Mouse (Mus musculus) gastrocnemius, postnatal 36 days (tissue): ENCODE data around the gene Tcirg1. TPM values are rescaled to one million over a fixed set of nuclear protein-coding genes. Genes with fewer than 3 reads are reported as not detected.

Experiments used
- DNase-seq, 2 experiments: peaks; one replicate each; pipeline ENCODE4 v3.0.0; 2022
- intact Hi-C: fragments of 180-260 bp; cut with DNase I; formaldehyde crosslinking; loops from one replicate; pipeline ENCODE4 v1.15.1; 2025
- total RNA-seq, 2 experiments: library from RNA; stranded (reverse); gene quantifications; 2 replicates each; pipeline ENCODE4 v1.2.3; 2021

The Tcirg1 gene
- total RNA-seq, 2 experiments from 2014 or later: 4.8 to 5.9 TPM

DNA sequence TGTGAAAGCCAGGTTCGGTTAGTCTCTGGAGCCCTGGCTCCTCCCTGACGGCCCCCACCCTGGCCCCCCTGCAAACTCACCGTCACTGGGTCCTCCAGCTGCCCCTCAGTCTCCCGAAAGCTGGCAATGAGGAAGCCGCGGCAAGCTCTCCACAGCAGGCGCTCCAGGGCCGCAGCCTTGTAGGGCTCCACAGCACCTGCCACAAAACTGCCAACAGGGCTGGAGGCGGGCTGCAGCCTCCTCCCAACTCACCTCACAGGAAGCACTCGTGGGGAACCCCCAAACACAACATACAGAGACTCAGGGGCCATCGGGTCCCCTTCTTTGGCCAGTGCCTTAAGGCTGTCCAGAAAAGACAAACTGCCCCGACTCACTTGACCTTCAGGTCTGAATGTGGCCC, 4.0 kb downstream of the Tcirg1 start:
- no peak for DNase-seq
- intact Hi-C loops: no loop called here

DNA sequence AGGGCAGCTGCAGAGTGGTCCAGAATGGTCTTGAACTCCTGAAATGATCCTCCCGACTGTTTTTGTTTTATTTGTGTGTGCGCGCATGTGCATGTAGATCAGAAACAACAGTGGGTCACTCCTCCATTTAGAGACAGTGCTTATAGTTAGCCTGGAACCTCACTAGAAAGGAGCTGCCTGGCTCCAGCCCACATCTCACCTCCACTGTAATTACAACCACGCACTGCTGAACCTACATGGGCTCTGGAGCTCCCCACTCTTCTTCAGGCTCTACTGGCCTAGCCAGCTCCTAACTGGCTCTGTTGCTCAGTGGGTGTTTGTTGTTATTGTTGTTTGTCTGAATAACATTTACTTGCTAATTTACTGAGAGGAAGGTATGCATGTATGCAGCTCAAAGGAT, 7.3 kb downstream of the Tcirg1 start:
- no peak for DNase-seq
- intact Hi-C loops: no loop called here

DNA sequence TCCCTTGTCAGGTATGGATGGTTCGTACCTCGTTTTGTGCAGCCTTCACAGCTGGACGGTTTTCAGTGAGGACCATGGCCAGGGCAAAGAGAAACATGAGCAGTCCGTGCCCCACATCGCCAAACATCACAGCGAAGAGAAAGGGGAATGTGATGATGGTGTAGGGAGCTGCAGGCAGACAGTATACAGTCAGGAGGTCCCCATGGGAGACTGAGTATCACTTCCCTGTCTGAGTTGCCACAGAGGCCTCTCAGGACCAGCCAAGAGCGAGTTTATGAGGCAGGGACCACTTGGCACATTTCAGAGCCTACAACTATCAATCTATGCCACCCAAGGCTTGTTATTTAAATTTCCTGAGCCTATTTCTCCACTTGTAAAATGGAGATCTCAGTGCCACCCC, 8.0 kb downstream of the Tcirg1 start:
- DNase-seq: no peak
- intact Hi-C loops: no loop called here

DNA sequence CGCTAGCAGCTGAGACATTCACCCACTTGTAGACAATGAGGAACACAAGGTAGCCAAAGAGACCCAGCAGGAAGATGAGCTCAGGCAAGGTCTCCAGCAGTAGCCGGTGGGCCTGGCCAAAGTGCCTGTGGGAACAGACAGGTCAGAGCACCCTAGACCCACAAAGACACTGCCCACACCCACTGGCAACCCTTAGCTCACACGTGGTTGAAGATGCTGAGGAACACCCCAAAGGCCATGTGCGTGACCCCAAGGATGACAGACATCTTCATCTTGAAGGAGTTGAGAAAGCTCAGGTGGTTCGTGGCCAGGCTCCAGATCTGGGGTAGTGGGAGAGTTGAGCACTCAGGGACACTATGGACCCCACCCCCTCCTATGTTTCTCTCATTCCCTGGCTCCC, 9.4 kb downstream of the Tcirg1 start:
- DNase-seq: no peak
- intact Hi-C loops: no loop called here

DNA sequence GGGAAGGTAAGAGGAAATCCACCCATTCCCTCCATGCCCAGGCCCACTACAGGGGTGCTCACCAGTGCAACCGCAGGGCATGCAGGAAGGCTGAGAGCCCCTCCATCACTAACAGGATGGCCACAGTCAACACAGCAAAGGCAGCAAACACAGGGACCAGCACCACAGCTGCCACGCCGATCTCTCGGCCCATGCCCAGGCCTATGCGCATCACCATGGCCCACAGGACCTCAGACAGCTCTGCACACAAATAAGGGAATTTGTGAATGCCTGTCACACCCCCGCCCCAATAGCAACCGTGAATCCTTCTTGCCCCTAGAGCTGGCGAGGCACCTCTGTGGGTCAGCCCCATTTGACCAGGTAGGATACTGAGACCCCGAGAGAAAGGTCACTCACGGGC, 10.7 kb downstream of the Tcirg1 start:
- no peak for DNase-seq
- intact Hi-C loops: no loop called here

DNA sequence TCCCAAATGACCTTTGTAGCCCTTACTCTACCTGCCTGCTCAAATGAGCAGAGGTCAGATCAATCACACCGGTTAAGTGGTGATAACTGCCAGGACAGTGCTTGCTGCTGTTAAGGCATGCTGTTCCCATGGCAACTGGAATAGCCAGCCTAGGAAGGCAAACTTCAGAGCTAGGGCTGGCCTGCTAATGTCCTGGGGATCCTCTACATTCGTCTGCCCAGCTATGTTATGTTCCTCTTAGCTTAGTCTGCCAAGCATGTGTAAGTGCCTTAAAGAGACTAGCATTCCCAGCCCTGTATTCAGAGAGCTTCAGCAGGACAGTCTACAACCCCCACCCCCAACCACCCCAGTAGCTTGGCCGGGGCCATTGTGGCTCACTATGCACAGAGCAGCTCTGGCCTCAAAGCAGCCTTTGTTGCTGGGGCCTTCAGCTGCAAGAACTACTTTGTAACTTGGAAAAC, 11.7 kb downstream of the Tcirg1 start:
- DNase-seq: no peak
- intact Hi-C loops: no loop called here

DNA sequence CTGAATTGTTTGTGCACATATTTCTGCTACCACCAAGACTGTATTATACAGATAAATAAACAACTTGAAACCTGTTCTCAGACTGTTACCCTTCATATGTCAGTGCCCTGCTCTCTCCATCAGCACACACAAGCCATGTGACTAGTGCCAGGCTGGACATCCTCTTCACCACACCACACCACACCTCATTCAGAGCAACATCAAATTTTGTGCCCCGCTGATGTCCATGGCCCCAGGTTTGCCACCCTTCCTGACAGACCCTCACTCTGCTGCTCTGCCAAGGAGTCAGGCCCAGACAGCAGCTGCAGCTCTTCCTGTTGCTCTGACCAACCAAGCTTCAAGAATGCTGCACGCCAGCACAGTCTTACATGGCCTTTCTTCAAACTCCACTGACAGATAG, 12.6 kb downstream of the Tcirg1 start:
- DNase-seq: no peak
- intact Hi-C loops: no loop called here

DNA sequence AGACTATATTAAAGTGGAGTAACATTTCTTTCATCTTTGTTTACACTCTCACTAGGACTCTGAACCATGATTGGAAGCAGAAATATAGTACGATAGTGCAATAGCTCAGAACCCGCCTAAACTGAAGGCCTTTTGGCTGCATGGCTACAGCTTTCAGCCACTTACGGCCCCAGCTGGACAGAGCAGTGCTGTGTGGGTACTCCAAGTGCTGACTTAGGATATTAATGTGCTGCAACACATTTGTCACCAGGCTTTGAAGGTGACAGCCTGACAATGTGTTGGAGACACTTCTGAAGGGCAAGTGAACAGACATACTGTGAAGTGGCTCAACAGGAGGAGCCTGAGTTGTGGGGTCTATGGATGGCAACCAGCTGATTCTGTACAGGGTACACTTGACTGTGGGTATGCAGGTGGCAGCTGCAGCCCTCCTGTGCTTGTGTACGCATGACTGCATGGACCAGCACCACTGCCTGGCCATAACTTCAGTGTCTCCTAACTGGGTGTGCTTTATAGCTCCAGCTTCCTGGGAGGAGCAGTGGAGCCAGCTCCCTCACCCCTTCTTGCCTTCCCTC, 13.3 kb downstream of the Tcirg1 start:
- intact Hi-C loops: no loop called here
- no peak for DNase-seq

DNA sequence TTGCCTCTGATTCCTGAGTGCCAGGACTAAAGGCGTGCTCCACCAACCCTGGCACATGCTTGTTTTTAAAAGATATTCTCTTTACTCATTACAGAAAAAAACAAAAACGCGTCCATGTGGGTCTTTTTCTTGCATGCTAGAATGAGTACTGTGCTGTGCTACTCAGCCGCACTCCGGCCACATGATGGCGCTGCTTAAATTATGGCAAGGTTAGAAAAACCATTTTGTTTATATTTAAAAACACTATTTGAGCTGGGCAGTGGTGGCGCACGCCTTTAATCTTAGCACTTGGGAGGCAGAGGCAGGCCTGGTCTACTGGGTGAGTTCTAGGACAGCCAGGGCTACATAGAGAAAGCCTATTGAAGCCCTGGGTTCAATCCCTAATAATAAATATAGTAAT, 16.8 kb downstream of the Tcirg1 start:
- DNase-seq: no peak
- intact Hi-C loops: no loop called here

DNA sequence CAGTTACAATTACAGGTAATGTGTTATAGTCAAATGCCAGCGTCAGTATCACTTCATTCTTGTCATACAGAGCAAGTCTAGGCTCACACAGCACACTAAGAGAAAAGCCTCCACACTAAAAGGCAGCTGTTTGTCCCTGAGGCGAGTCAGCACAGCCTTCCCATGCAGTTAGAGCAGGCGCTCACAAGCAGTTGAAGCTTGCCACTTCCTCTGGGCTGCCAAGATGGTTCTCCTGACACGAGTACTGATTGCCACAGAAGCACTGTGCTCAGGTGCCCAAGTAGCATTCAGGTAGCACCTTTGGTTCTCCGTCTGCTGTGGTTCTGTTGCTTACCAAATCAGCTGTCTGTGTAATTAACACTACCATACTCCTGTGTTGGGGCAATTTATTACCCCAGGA, 17.8 kb downstream of the Tcirg1 start:
- no peak for DNase-seq
- intact Hi-C loops: no loop called here

DNA sequence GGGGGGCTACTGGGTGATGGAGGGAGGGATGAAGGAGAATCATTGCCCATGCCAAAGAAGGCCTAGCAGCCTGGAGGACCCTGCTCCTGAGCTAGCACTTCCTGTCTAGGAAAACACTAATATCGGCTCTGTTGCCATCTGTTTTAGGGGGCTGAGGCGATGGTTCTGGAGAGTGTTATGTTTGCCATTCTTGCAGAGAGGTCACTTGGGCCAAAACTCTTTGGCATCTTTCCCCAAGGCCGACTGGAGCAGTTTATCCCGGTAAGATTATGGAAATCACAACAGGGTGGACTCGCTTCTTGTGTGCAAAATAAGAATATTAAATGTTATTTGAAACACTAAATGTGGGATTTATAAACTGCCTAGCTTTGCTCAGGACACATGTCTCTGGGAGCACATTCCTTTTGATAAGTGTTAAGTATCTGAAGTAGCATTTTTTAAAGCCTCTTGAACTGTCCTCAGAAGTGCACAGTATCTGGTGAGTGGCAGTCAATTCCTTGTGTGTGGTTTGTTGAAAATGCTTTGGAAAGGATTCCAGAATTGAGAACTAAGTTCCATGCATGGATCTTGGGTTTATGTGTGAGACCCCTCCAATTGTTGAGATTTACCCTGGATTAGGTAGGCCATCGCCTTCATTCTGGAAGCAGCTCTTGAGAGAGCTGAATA, 22.5 kb downstream of the Tcirg1 start:
- intact Hi-C loops: no loop called here
- DNase-seq: no peak

DNA sequence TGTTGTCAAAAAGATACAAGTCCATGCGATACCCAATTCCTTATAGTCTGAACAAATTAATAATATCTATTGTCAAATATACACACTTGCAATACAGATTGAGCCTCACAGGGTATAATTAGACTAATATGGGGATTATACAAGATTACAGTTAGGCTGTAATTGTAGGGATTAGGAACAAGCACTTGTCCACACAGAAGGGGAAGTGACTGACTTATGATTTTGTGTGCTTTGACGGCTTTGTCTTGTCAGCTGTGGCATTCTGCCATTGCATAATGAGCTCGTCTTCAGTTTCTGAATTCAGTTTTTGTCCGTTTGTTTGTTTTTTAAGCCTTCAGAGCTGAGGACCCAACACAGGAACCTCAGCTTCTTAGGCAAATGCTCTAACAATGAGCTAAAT, 24.7 kb downstream of the Tcirg1 start:
- intact Hi-C loops: no loop called here

DNA sequence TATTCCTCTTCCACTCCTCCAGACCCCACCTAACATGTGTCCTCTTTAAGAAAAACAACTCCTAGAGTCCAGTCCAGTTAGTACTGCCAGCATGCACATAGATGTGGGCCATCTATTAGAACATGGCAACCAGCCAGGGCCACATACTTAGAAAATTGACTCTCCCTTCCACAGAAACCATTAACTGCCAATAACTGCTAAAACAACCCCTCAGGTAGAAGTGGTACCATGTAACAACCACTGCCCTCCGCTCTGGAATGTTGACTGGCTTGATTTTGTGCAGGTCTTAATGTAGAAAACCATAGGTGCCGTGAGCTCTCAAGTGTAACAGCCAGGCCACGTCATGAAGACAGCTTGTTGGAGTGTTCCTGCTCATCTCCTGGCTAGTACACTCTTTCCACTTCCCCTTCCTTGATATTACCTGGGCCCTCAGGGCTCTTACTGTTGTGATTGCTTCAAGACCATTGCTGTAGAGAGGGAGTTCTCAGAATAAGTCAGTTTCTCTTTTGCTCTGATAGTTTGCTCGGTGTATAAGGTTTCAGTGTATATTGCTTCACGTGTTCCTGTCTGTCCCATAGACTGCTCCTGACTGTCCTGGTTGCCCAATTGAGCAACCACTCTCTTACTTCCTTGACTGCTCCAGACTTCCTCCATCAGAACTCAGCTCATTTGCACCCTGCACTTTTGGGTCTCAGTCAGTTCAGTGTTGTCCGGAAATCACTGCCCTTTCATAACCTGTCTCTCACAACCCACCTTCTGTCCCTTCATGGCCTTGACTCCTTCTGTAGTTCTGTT, 26.7 kb downstream of the Tcirg1 start:
- intact Hi-C loops: no loop called here

More for the DNA sequence above, 24.7 kb downstream of the Tcirg1 start:
- no peak for DNase-seq

DNA sequence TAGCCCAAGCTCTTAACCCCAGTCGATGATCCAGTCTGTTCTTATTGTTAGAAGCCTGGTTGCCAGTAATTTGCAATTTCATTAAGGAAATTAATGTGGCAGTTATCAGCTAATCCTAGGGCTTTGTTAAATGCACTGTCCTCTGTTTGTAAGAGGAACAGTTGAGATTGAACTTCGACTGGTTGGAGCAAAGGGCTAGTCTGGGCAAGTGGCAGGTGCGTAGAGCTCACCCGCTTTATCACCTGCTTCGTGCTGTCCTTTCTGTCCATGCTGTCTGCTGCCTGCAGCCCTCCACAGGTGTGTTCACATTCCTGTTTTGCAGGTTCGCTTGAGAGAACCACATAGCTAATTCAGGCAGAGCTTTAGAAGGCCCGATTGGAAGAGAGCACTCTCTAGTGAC, 31.9 kb downstream of the Tcirg1 start:
- intact Hi-C loops: no loop called here
- DNase-seq: no peak

More for the DNA sequence above, 26.7 kb downstream of the Tcirg1 start:
- DNase-seq: no peak

DNA sequence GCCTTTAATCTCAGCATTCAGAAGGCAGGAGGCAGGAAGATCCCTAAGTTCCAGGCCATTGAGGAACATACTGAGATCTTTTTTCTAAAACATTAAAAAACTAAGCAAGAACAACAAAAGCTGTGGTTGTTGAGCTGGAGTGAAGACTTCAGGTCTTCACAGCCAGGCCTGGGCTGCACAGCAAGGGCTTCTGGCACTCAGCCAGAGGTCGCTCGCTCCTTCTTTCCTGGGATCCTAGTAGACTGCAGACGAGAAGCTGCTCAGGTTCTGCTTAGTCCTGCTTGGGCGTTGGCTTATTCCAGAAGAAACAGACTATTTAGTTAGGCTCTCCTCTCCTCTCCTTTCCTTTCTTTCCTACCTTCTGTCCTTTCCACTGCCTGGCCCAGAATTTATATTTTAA, 34.6 kb downstream of the Tcirg1 start:
- no peak for DNase-seq
- intact Hi-C loops: no loop called here

DNA sequence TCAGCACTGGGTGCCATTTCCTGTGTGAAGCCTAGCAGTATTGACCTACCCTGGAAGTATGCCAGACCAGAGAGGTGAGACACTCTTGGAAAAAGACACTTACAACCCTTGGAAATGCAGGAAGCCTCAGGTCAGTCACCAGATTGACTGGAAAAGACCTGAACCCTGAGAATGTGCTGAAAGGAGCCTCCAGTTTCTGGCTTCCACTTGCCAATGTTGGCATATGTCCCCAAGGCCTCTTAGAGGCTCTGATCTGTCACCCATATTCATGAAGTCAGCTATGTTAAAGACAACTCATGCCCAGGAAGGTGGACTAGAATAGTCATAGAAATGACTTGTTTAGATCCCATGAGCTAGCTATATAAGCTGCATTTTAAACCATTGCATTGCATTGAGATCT, 35.5 kb downstream of the Tcirg1 start:
- no peak for DNase-seq
- intact Hi-C loops: no loop called here

DNA sequence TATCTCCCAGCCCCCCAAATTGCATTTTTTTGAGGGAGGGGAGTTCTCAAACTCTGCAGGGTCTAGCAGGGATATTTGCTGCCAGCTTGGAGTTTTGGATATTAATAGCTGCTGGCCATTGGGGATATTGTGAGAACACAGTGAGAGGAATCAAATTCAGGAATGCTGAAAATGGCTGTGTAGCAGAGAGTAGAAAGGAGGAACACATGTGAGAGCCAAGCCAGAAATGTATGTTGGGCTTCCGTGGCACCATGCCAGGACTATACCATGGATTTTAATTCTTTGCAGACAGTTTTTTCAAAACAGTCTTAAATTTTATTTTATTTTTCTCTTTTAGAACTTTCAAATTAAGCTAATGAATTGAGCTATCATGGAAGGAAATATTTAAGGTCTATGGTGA, 38.6 kb downstream of the Tcirg1 start:
- intact Hi-C loops: no loop called here

DNA sequence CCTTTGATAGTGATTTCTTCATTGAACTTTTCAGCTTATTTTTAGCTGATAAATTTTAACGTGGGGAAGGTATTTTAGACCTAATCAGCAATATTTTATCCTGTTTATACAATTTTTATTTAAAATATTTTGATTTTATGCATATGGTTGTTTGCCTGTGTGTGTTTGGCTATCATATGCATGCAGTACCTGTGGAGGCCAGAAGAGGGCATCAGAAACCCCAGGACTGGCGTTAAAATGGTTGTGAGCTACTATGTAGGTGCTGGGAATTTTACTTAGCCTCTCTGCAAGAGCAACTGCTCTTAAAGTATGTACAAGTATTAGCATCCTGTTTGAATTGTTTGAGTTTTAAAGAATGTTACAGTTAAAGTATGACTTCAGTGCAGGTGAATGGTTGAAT, 42.0 kb downstream of the Tcirg1 start:
- DNase-seq: no peak
- intact Hi-C loops: no loop called here

More for the DNA sequence above, 38.6 kb downstream of the Tcirg1 start:
- DNase-seq: no peak

DNA sequence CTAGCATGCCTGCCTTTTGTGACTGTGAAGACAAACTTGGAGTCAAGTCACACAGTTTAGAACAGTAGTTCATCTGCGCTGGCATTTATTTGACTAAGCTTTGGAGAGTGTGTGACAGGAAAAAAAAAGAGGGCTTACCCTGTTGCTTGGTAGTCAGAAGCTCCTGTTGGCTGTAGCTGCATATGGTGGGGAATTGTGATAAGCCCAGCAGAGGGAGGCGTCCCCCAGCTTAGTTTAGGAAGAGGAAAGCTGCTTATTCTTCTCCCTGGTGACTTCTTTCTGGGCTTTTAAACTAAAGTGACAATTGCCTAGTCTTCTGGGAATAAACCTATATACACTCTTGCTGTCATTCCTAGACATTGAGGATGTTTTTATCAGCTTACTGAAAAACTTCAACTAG, 44.2 kb downstream of the Tcirg1 start:
- intact Hi-C loops: no loop called here
- DNase-seq: no peak

DNA sequence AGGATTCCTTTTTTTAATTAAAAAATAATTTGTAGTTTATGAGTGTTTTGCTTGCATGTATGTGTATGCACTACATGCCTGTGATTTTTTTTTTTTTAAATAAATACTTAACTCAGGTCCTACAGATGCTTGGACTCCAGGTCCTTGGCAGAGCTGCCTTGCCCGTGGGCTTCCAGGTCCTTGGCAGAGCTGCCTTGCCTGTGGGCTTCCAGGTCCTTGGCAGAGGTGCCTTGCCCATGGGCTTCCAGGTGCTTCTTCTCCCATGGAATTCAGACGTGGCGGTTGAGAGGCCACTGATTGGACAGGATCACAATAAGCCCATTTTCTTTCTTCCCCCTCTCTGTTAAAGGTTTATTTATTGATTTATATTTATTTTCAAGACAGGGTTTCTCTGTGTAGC, 49.7 kb downstream of the Tcirg1 start:
- intact Hi-C loops: no loop called here
- no peak for DNase-seq

DNA sequence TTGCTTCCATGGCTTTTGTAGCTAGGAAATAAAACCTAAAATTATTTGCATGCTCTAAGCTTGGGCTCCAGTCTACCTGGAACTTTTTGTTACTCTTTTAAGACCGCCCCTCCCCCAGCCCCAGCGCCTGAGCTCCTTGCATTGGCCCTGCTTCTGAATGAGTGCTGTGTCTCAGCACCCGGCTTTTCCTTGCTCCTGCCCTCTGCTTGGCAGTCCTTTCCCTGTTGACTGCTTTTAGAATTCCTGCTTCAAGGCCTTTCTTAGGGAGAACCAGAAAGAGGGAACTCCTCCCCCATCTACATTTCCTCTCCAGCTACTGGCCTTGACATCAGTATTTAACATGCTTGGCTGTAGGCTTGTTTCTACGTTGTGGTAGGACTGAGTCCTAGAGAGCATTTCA, 51.3 kb downstream of the Tcirg1 start:
- no peak for DNase-seq
- intact Hi-C loops: no loop called here

DNA sequence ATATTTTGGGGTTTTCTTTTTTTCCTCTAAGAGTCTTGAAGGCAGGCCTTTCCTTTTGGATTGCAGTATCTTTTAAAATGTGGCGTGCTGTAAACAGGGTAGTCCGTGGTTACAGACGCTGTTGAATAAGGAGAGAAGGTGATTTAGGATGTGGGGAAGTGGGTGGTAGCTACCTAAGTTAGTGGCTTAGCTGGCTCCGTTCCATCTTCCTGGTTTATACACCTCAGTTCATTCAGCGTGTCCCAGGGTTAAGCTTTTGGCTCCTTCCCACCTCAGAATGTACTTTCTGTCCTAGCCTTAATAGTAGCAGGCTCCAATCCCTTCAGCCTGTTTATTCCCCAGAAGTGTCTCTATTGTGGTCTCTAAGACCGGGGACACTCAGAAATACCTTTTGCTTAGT, 51.8 kb downstream of the Tcirg1 start:
- no peak for DNase-seq
- intact Hi-C loops: no loop called here
